Mouse (Mus musculus) megakaryocyte progenitor cell, adult 5-6 weeks (primary cell): ENCODE measurements around the gene Plekhd1. TPM values are rescaled to one million over a fixed set of nuclear protein-coding genes. Genes with fewer than 3 reads are reported as not detected.
A peak's percentile ranks its signal among the peaks of the same experiment; 100 is the strongest.

ENCODE experiments used
- ATAC-seq: replicated peaks from 2 replicates; pipeline ENCODE4 v1.8.0; 2016; ENCODE audit warnings: mild to moderate bottlenecking, moderate TSS enrichment, inconsistent platforms; ENCODE audit not compliant: poor library complexity
- total RNA-seq, 2 experiments: library from RNA; stranded (forward) in 1 of 2; stranded (reverse) in 1 of 2; fragments of 157-497, 149-512 nt in 1 of 2; fragments of 200-1000 nt in 1 of 2; gene quantifications; 2 replicates each; pipeline versions ENCODE4 v1.2.3 to v1.2.4; 2015 to 2017

Plekhd1 gene
- total RNA-seq, 2 experiments from 2014 or later, result not detected

- ATAC-seq, result no peak
Observed at GRCm38 (mm10) chr12:80746031-80746813, 53.8 kb downstream of the Plekhd1 start.

GRCm38 (mm10) chr12:80751556-80751955 is 59.2 kb downstream of the Plekhd1 start:
- ATAC-seq, result no peak

- ATAC-seq, result peak; percentile 27
Observed at GRCm38 (mm10) chr12:80757751-80758558, 65.6 kb downstream of the Plekhd1 start.

GRCm38 (mm10) chr12:80758559-80759386 is 66.4 kb downstream of the Plekhd1 start:
- ATAC-seq, result no peak

- no peak for ATAC-seq
Observed at GRCm38 (mm10) chr12:80759387-80759712, 67.0 kb downstream of the Plekhd1 start.

GRCm38 (mm10) chr12:80759713-80760395 is 67.5 kb downstream of the Plekhd1 start:
- no peak for ATAC-seq

DNA sequence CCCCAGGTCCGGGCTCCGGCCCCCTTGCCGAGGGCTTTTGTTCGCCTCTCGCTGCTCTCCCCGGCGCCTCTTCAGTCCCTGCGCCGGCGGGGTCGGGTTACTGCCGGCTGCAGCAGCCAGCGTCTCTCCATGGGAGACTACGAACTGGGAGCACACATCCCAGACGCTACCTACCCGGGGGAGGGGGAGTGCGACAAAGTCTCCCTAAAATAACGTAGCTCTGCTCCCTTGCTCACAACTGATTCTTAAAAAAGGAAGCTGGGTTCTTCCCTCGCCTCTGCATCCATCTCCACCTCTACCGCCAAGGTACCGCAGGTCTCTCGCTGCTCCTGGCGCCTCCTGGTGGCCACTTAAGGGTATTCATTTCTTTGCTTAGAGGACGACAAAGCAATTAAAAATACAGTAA is 68.0 kb downstream of the Plekhd1 start, which contains the start of gene Ccdc177:
Gene Ccdc177 (minus strand): TSS at position 292 of the 406 bp plus-strand sequence.
- ATAC-seq, result peak; percentile 88

- no peak for ATAC-seq
Observed at GRCm38 (mm10) chr12:80762982-80763381, 70.6 kb downstream of the Plekhd1 start.

GRCm38 (mm10) chr12:80764116-80764515 is 71.7 kb downstream of the Plekhd1 start:
- no peak for ATAC-seq

DNA sequence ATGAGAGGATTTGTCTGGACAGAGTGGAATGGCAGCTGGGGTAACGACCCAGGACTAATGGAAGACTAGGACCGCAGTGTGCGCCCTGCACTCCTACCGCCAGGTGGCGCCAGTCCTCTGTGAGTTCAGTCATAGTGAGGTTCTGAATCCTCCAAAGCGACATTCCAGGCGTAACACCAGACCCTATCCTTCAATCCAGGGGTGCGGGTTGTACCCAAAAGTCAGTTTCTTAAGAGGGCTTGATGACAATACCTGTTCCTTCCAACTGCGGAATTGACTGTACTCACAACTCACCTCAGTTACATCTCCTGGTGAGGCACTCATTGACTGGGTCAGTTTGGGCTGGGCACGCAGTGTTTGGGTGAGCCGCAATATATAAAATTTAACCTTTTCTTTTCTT is 77.3 kb downstream of the Plekhd1 start:
- ATAC-seq, result peak; percentile 97

Other genes with a start within 250 kb of the Plekhd1 start
- gene Exd2, start 229.5 kb upstream of the Plekhd1 start, total RNA-seq (2015), result 11.3 and 13.8 TPM in 2 replicates
- gene Exd2, start 229.5 kb upstream of the Plekhd1 start, total RNA-seq (2017), result 9.3 and 18.8 TPM in 2 replicates
- not detected in 2 replicates for gene Galnt16, start 174.3 kb upstream of the Plekhd1 start, total RNA-seq (2015)
- not detected in 2 replicates for gene Galnt16, start 174.3 kb upstream of the Plekhd1 start, total RNA-seq (2017)
- 26.4 and 26.5 TPM in 2 replicates for gene Slc39a9, start 48.7 kb upstream of the Plekhd1 start, total RNA-seq (2015)
- 11.5 and 14.6 TPM in 2 replicates for gene Slc39a9, start 48.7 kb upstream of the Plekhd1 start, total RNA-seq (2017)
- gene Erh, start 48.2 kb upstream of the Plekhd1 start, total RNA-seq (2015), result 117 TPM in 2 replicates
- gene Erh, start 48.2 kb upstream of the Plekhd1 start, total RNA-seq (2017), result 96.3 and 127 TPM in 2 replicates
- not detected in 2 replicates for gene Ccdc177, start 68.1 kb downstream of the Plekhd1 start, total RNA-seq (2015)
- gene Ccdc177, start 68.1 kb downstream of the Plekhd1 start, total RNA-seq (2017), result 0.12 TPM in 1 of 2 replicates, not detected in the other
- 12.8 and 14.5 TPM in 2 replicates for gene Susd6, start 97.9 kb downstream of the Plekhd1 start, total RNA-seq (2015)
- 15.9 and 19.4 TPM in 2 replicates for gene Susd6, start 97.9 kb downstream of the Plekhd1 start, total RNA-seq (2017)